Mouse (Mus musculus) midbrain, postnatal 0 days (tissue): ENCODE results near the gene Cntnap2. TPM values are rescaled to one million over a fixed set of nuclear protein-coding genes. Genes with fewer than 3 reads are reported as not detected.

Experiments
- ATAC-seq: fragments of 200-750 bp; cut with Nextera tagmentation; 2 replicates; pipeline ENCODE4 v1.8.0; 2017; ENCODE audit warnings: moderate number of reproducible peaks, mild to moderate bottlenecking, moderate TSS enrichment, moderate library complexity; ENCODE audit not compliant: low FRiP score
- DNase-seq: peaks from one replicate; pipeline ENCODE4 v3.0.0-alpha.2; 2015; ENCODE audit warnings: low spot score
- H3K27ac ChIP-seq: fragments of 300-500 bp; sonication (generic); 2 replicates; pipeline ENCODE4 v1.5.1; 2014; ENCODE audit warnings: low read depth, mild to moderate bottlenecking, low read length, mixed read lengths
- H3K27me3 ChIP-seq: fragments of 300-500 bp; sonication (generic); 2 replicates; pipeline ENCODE4 v1.6.1; 2014; ENCODE audit warnings: low read length, control low read depth, mixed read lengths; ENCODE audit not compliant: insufficient read depth
- H3K36me3 ChIP-seq: fragments of 300-500 bp; sonication (generic); 2 replicates; pipeline ENCODE4 v1.6.1; 2014; ENCODE audit warnings: low read length, control low read depth, mixed read lengths; ENCODE audit not compliant: insufficient read depth
- H3K4me1 ChIP-seq: fragments of 300-500 bp; sonication (generic); 2 replicates; pipeline ENCODE4 v1.6.1; 2014; ENCODE audit warnings: mild to moderate bottlenecking, control low read depth, antibody characterized with exemption, low read length, mixed read lengths; ENCODE audit not compliant: insufficient read depth
- H3K4me2 ChIP-seq: fragments of 300-500 bp; sonication (generic); 2 replicates; pipeline ENCODE4 v1.6.1; 2014; ENCODE audit warnings: low read depth, mild to moderate bottlenecking, low read length, mixed read lengths; ENCODE audit not compliant: poor library complexity, severe bottlenecking
- H3K4me3 ChIP-seq: fragments of 300-500 bp; sonication (generic); 2 replicates; pipeline ENCODE4 v1.5.1; 2014; ENCODE audit warnings: low read depth, mild to moderate bottlenecking, low read length, moderate library complexity
- H3K9ac ChIP-seq: fragments of 300-500 bp; sonication (generic); replicated peaks from 2 replicates; pipeline ENCODE4 v1.6.1; 2014; ENCODE audit warnings: mild to moderate bottlenecking, low read length, moderate library complexity, mixed read lengths; ENCODE audit not compliant: poor library complexity, severe bottlenecking
- H3K9me3 ChIP-seq: fragments of 300-500 bp; sonication (generic); 2 replicates; pipeline ENCODE4 v1.6.1; 2016; ENCODE audit warnings: low read length, control low read depth
- CTCF ChIP-seq: IDR thresholded peaks from 2 replicates; pipeline ENCODE4 v1.5.1; 2016; ENCODE audit warnings: antibody characterized with exemption, mild to moderate bottlenecking
- WGBS: fragments of 180-500 bp; shearing (Covaris S2); extraction: QIAGEN DNeasy Blood & Tissue Kit; methylation state at CpG from one replicate; pipeline ENCODE4 v1.1.7; 2014; 5-methylcytosine and 5-hydroxymethylcytosine counted together
- polyA plus RNA-seq: library from polyadenylated mRNA; unstranded; fragments of >200 nt; fragmentation: Nextera tagmentation; extraction: Ambion mirVana; gene quantifications from 2 replicates; pipeline ENCODE4 v1.2.1, GENCODE M21; 2015
- total RNA-seq: library from RNA; depleted of rRNA; stranded (reverse); fragments of >200 nt; gene quantifications from 2 replicates; pipeline ENCODE4 v1.2.3, GENCODE M21; 2014

Cntnap2 gene
- total and polyA plus RNA-seq, 2 experiments from 2014 or later: 51.1 to 106 TPM

GRCm38 (mm10) chr6:46802264-46803110, 1743.3 kb downstream of the Cntnap2 start:
- no peak for DNase-seq
- TF ChIP-seq CTCF: no peak
- Histone ChIP-seq H3K4me3 (no peak overlapping the region), H3K27me3 (no peaks in the 10 kb centered on the region), H3K4me1 (no peaks in the 10 kb centered on the region), H3K4me2 (no peak overlapping the region), H3K9me3 (no peaks in the 10 kb centered on the region), H3K36me3 (no peaks in the 10 kb centered on the region), H3K9ac (no peak overlapping the region), H3K27ac (no peak overlapping the region)
- 91% methylated on average over 4 of the region's 4 CpGs for WGBS
- no peak for ATAC-seq

- Histone ChIP-seq H3K27me3 (no peaks in the 10 kb centered on the region), H3K4me3 (no peak overlapping the region), H3K9ac (no peak overlapping the region), H3K9me3 (no peaks in the 10 kb centered on the region), H3K36me3 (no peaks in the 10 kb centered on the region), H3K27ac (no peak overlapping the region), H3K4me1 (no peaks in the 10 kb centered on the region), H3K4me2 (no peak overlapping the region)
- DNase-seq (no peak), ATAC-seq (no peak)
- 74% methylated on average over 3 of the region's 3 CpGs for WGBS
- no peak for TF ChIP-seq CTCF
These were observed 1797.5 kb downstream of the Cntnap2 start for GRCm38 (mm10) chr6:46856635-46857034.

- 15% methylated on average over 5 of the region's 5 CpGs for WGBS
- DNase-seq: no peak
These were observed 1801.9 kb downstream of the Cntnap2 start for GRCm38 (mm10) chr6:46861076-46861475.

GRCm38 (mm10) chr6:46866317-46866716, 1807.2 kb downstream of the Cntnap2 start:
- H3K4me3 ChIP-seq: no peak overlapping the region
- no peak for ATAC-seq

More at GRCm38 (mm10) chr6:46861076-46861475, 1801.9 kb downstream of the Cntnap2 start:
- no peak for TF ChIP-seq CTCF
- Histone ChIP-seq H3K9me3 (no peaks in the 10 kb centered on the region), H3K4me2 (no peak overlapping the region), H3K27me3 (no peaks in the 10 kb centered on the region), H3K9ac (no peak overlapping the region), H3K4me1 (no peaks in the 10 kb centered on the region), H3K4me3 (no peak overlapping the region), H3K27ac (no peak overlapping the region), H3K36me3 (no peaks in the 10 kb centered on the region)
- ATAC-seq: no peak

GRCm38 (mm10) chr6:46886230-46886629, 1827.1 kb downstream of the Cntnap2 start:
- TF ChIP-seq CTCF: no peak
- no peak for ATAC-seq
- H3K4me3 ChIP-seq: no peak overlapping the region
- no peak overlapping the region for H3K4me2 ChIP-seq
- WGBS: 77% methylated on average over 2 of the region's 2 CpGs
- no peak overlapping the region for H3K27ac ChIP-seq
- H3K27me3 ChIP-seq: no peaks in the 10 kb centered on the region
- DNase-seq: no peak
- no peaks in the 10 kb centered on the region for H3K4me1 ChIP-seq
- H3K9ac ChIP-seq: no peak overlapping the region
- no peaks in the 10 kb centered on the region for H3K36me3 ChIP-seq
- no peaks in the 10 kb centered on the region for H3K9me3 ChIP-seq

More at GRCm38 (mm10) chr6:46866317-46866716, 1807.2 kb downstream of the Cntnap2 start:
- H3K27me3 ChIP-seq: no peaks in the 10 kb centered on the region
- H3K36me3 ChIP-seq: no peaks in the 10 kb centered on the region
- H3K27ac ChIP-seq: no peak overlapping the region
- H3K4me1 ChIP-seq: no peaks in the 10 kb centered on the region
- peak; percentile 47 for TF ChIP-seq CTCF
- H3K9ac ChIP-seq: no peak overlapping the region
- no peaks in the 10 kb centered on the region for H3K9me3 ChIP-seq
- no peak overlapping the region for H3K4me2 ChIP-seq
- DNase-seq: no peak

GRCm38 (mm10) chr6:46909167-46909566, 1850.0 kb downstream of the Cntnap2 start:
- no peaks in the 10 kb centered on the region for H3K9me3 ChIP-seq
- 78% methylated on average over 2 of the region's 2 CpGs for WGBS
- H3K4me3 ChIP-seq: no peak overlapping the region
- H3K4me1 ChIP-seq: no peaks in the 10 kb centered on the region
- no peak overlapping the region for H3K4me2 ChIP-seq
- no peaks in the 10 kb centered on the region for H3K27me3 ChIP-seq
- ATAC-seq: no peak
- H3K27ac ChIP-seq: no peak overlapping the region
- no peak for TF ChIP-seq CTCF
- DNase-seq: no peak
- no peaks in the 10 kb centered on the region for H3K36me3 ChIP-seq
- H3K9ac ChIP-seq: no peak overlapping the region
